Mouse (Mus musculus) cerebellum, postnatal 10 days (tissue): ENCODE results near the gene A130010J15Rik.

Experiments
- DNase-seq, 2 experiments: peaks; one replicate each; pipeline ENCODE4 v3.0.0; 2021; ENCODE audit warnings: mixed read lengths in 2 of 2

The A130010J15Rik gene

DNA sequence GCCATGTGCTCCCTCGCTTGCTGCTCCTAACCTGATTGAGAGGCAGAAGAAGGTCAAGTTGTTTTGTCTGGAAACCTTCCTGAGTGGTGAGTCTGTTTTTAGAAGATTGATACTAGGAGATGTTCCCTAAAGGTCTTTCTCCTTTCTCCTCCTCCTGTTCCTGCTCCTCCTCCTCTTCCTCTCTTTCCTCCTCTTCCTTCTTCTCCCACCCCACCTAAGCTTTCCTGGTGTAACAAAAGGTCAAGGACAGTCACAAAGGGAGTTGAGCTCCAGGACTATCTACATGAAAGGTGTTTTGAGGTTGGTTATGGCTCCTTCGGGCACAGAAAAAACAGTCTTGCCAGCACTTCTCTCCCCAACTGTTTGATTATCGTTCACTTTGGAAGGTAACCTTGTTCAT is at the start of gene A130010J15Rik:
Gene A130010J15Rik, plus strand, starts transcription at position 301 of the 400 bp plus-strand sequence.
- DNase-seq, result no peak

DNA sequence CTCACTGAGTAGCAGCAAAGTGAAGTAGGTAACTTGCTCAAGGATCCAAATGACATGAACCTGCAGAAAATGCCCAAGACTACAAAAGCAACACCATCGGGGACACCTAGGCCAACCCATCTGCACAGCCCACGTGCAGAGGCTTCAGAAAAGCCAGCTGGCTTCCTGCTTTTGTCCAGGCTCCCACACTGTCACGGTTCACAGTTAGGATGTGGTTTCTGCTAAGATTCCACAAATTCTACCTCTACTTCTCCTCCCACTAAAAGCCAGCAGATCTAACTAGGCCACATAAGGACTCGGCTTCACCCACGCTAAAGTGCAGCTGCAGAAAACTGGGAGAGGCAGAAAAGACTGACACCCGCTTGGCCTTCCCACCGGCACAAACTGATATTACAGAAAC is 45.1 kb upstream of the A130010J15Rik start:
- DNase-seq, result no peak

GRCm38 (mm10) chr1:193123290-193123689 is 44.6 kb upstream of the A130010J15Rik start:
- DNase-seq, result no peak

DNA sequence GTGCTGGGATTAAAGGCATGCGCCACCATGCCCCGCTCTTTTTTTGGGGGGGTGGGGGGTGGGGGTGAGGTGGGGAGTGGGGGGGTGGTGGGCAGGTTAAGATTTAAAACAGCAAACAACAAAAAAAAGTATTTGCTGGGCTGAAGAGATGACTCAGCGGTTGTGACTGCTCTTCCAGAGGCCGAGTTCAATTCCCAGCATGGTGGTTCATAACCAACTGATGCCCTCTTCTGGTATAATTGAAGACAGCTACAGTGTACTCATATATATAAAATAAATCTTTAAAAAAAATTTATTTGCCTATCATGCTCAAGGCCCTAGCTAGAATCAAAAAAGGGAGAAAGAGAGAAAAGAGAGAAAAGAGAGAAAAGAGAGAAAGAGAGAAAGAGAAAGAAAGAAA is 42.0 kb upstream of the A130010J15Rik start:
- peak; percentile 25 to 32 for DNase-seq

- DNase-seq, result no peak
These were observed 39.8 kb upstream of the A130010J15Rik start for GRCm38 (mm10) chr1:193128055-193128454.

DNA sequence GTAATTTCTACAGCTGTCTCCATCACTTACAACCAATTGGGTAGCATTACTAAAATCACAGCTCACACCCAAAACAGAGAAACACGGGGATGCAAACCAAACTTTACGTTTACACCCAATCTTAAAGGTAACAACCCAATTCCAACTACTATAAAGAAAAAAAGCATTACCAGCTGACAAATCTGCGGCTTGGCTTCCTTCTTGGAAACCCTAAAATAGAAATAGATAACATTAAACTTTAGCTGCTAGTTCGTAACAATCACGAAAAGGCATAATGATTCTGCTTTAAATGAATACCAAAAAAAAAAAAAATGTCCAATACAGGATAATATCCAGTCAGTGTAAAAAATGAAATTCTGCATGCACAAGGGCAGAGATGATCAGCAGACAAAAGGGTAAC is 38.5 kb upstream of the A130010J15Rik start:
- DNase-seq, result no peak

GRCm38 (mm10) chr1:193129786-193130455 is 37.9 kb upstream of the A130010J15Rik start, which contains the start of gene Diexf:
Gene Diexf, minus strand, starts transcription at chr1:193130272.
- peak; percentile 100 for DNase-seq

DNA sequence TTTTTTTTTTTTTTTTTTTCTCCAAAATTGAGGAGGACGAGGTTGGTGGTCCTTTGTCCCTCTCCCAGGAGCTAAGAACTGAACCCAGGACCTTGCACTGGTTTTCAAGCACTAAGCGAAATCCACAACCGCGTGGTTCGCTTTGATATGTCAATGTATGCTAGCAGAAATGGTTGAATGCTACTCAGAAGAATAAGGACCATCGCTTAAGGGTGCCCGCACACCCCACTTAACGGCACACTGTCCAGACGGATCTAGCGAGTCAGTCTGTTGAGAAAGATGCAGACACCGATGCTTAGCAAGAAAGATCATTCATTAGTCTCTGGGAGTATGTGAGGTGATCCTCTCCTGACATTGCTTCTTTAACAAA is 37.4 kb upstream of the A130010J15Rik start:
- DNase-seq, result no peak

DNA sequence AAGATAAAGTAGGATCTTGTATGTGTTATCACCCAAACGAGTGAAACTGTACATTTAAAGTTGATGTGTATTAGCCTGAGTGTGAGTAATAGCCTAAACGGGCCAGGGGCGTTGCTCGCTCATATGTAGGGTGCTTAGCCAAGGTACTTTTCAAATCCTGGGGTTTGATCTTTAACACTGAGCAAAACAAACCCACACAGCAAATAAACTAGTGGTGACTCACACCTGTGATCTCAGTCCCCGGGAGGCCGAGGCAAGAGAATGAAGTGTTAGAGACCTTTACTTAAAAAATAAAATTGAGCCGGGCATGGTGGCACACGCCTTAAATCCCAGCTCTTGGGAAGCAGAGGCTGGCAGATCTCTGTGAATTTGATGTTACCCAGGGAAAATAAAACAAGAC is 37.0 kb upstream of the A130010J15Rik start:
- DNase-seq, result peak in 1 of 2 experiments; percentile 12

- no peak for DNase-seq
These were observed 36.4 kb upstream of the A130010J15Rik start for GRCm38 (mm10) chr1:193131311-193131948.

- no peak for DNase-seq
These were observed 35.5 kb upstream of the A130010J15Rik start for GRCm38 (mm10) chr1:193132385-193132784.

DNA sequence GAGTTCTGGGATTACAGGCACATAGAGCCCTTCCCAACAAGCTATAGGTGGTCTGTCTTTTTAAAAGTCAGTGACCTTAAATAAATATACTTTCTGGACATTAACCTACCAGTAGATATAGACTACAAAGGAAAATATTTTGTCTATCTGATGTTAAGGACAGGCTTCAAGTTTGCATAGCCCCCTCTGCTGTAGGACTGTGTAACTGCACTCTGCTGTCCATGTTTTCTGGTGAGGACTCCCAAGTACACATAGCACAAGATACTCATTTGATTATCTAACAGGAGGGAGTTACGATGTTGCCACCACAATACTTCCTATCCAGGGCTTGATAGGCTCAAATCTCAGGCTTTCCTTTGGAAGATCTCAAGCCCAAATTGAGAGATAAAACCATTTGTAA is 34.1 kb upstream of the A130010J15Rik start:
- DNase-seq, result peak in 1 of 2 experiments; percentile 19

- no peak for DNase-seq
These were observed 29.8 kb upstream of the A130010J15Rik start for GRCm38 (mm10) chr1:193138087-193138486.

GRCm38 (mm10) chr1:193138669-193139068 is 29.2 kb upstream of the A130010J15Rik start:
- DNase-seq, result no peak

GRCm38 (mm10) chr1:193141118-193141517 is 26.7 kb upstream of the A130010J15Rik start:
- no peak for DNase-seq

- no peak for DNase-seq
These were observed 25.3 kb upstream of the A130010J15Rik start for GRCm38 (mm10) chr1:193142517-193143062.

DNA sequence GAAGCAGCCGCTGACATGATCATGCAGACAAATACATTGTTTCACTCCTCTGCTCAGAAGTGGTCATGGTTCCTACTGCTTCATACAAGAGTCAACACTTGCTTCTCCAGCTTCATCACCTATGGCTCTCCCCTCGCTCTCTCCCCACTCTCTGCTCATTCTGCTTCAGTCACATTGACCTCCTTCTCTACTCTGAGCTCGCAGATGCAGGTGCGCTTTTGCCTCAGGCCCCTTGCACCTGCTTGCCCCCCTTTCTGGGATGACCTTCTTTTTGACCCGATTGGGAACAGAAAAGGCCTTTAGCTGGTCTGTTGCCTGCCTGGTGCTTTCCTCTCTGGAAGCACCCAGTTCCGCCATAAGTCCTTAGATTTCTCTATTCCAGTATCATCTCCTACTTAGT is 23.3 kb upstream of the A130010J15Rik start:
- no peak for DNase-seq

DNA sequence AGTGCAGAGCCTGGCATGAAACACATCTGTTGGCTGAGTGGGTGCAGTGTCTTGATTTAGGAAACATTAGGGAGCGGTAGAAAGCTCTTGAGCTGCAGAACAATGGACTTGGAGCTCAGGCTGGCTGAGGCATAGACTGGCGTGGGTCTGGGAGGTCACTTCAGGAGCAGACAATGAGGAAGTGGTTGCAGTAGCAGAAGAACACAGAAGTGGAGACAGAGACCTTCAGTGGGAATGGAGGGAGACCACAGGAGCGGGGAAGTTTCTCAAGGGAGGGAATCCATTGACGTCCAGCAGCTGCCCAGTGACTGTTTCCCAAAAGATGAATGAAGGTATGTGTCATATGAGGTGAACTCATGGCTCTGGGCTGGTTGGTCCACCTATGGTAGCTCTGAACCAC is 22.7 kb upstream of the A130010J15Rik start:
- DNase-seq, result no peak

DNA sequence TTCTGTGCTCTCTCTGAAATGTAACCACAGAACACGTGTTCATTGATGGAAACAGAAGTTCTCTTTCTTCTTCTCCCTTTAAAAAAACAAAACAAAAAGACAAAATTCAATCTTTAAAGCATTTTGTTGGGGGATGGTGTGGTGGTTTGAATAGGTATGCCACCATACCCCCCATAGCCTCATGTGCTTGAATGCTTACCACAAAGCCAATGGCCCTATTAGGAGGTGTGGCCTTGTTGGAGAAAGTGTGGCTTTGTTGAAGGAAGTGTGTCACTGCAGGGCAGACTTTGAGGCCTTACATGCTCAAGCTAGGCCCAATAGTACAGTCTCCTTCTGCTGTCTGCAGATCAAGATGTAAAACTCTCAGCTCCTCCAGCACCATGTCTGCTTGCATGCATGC is 21.4 kb upstream of the A130010J15Rik start:
- no peak for DNase-seq

DNA sequence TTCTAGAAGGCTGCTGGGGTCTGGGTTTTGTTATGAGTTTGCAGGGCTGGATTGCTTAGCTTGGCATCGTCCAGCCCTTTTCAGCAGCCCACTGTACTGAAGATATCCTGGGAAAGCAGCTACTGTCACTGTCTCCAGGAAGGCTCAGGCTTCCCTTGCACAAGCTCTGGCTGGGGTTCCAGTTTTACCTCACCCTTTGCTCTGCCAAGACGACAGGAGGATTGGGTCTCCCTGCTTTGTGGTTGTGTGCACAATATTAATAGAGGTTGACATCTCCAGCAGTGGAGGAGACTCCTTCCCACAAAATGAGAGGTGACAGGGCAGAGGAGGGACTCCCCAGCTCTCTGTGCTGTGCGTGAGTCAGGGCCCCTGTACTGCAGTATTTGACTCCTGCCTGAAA is 18.6 kb upstream of the A130010J15Rik start:
- peak; percentile 72 to 75 for DNase-seq

- peak; percentile 21 to 25 for DNase-seq
These were observed 16.7 kb upstream of the A130010J15Rik start for GRCm38 (mm10) chr1:193151134-193151533.

- DNase-seq, result no peak
These were observed 15.0 kb upstream of the A130010J15Rik start, which contains the start of gene Irf6 for GRCm38 (mm10) chr1:193152872-193153271. Gene Irf6, plus strand, starts transcription at chr1:193153111.

DNA sequence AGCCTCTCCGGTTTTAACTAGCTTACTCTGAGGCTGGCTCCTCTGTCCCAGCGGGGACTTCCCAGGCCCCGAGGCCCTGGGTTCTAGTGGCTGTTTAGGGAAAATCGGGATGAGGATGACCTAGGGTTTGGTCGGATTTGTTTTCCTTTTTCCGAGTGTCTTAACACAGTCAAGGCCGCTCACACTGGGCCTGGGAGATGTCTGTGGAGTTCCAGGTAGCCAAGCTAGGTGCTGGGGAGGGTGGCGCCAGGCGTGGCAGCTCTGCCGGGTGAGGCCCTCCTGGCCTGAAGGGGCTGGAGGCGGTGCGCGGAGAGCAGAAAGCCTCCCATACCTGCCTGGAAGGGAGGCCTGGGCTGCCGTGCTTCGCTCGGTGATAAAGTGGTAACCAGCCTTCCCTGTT is 14.3 kb upstream of the A130010J15Rik start:
- DNase-seq, result no peak
